Mouse (Mus musculus): ENCODE measurements at regions not wholly inside any gene's neighbourhood (a gene's known extent, or its start where the extent isn't known, plus 50 kb on each side); places are given as distances from the start of the nearest gene placed in this dataset.
A peak's percentile ranks its signal among the peaks of the same experiment; 100 is the strongest.

GRCm38 (mm10) chr3:154513566-154513965, 82.9 kb upstream of the Cryz start:
- Histone ChIP-seq H3K36me3 (no peaks in the 10 kb centered on the region), H3K4me3 (no peak overlapping the region), H3K27me3 (ENCODE audit: insufficient read depth, poor library complexity, severe bottlenecking) (no peaks in the 10 kb centered on the region), H3K4me1 (replicated peaks) (no peaks in the 10 kb centered on the region), H3K27ac (no peak overlapping the region), H3K9me3 (no peaks in the 10 kb centered on the region)
- no peak for DNase-seq (ENCODE audit: low spot score)
- WGBS = 92% methylated on average over 4 of the region's 4 CpGs

- Histone ChIP-seq H3K9me3 (no peaks in the 10 kb centered on the region), H3K4me3 (no peak overlapping the region), H3K27me3 (ENCODE audit: insufficient read depth, poor library complexity, severe bottlenecking) (no peaks in the 10 kb centered on the region), H3K27ac (no peak overlapping the region), H3K36me3 (no peaks in the 10 kb centered on the region), H3K4me1 (replicated peaks) (no peaks in the 10 kb centered on the region)
- WGBS = 90% methylated on average over 3 of the region's 3 CpGs
- DNase-seq (ENCODE audit: low spot score) = no peak
These were observed 86.4 kb upstream of the Cryz start for GRCm38 (mm10) chr3:154510160-154510559.

GRCm38 (mm10) chr3:154509394-154509793, 87.1 kb upstream of the Cryz start:
- Histone ChIP-seq H3K27ac (no peak overlapping the region), H3K36me3 (no peaks in the 10 kb centered on the region), H3K4me1 (replicated peaks) (no peaks in the 10 kb centered on the region), H3K9me3 (no peaks in the 10 kb centered on the region), H3K4me3 (no peak overlapping the region), H3K27me3 (ENCODE audit: insufficient read depth, poor library complexity, severe bottlenecking) (no peaks in the 10 kb centered on the region)
- no peak for DNase-seq (ENCODE audit: low spot score)
- 85% methylated on average over 6 of the region's 6 CpGs for WGBS

DNA sequence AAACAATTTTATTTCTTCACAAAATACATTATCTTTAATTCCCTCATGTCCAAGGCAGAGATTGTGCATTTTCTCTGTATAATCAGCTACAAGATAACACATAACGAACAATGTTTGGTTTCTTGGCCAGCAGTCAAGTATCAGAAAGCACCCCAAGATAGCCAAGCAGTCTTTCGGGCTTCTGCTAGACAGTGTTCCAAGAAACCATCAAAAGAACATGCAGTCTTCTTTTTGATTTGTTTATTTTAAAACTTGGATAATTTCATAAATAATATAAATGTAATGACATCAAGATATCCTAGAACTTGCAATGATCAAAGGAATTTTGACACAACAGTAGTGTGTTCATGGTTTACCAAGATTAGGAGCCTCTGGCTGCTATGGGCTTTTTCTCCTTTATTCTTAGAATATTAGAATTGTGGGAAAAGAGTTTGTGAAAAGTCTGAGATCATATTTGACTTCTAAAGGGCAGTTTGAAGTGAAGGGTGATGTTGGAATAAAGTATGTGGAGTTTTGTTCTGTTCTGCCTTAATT, 103.1 kb upstream of the Cryz start:
- Histone ChIP-seq H3K27me3 (ENCODE audit: insufficient read depth, poor library complexity, severe bottlenecking) (no peaks in the 10 kb centered on the region), H3K4me1 (replicated peaks) (no peaks in the 10 kb centered on the region), H3K27ac (no peak overlapping the region), H3K9me3 (no peaks in the 10 kb centered on the region), H3K36me3 (no peaks in the 10 kb centered on the region), H3K4me3 (no peak overlapping the region)
- 90% methylated on average over 2 of the region's 2 CpGs for WGBS
- DNase-seq (ENCODE audit: low spot score) = no peak

DNA sequence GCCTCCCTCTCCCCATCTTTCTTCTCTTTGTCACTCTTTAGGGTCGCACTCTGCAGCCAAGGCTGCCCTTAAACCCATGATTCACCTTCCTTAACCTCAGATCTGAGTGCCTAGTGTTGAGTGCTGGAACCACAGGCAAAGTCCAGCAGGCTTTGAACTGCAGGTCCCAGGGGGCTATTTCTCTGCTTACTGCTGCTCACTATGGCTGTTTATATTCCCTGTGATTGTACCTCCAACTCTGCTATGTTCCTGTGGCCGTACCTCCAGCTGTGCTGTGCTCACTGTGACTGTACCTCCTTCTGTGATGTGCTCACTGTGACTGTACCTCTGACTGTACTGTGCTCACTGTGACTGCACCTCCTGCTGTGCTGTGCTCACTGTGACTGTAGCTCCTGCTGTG, 124.1 kb upstream of the Cryz start:
- Histone ChIP-seq H3K4me1 (replicated peaks) (peaks cover 6% of the 10 kb centered on the region; the same call in 1 of the 2 replicates), H3K27me3 (ENCODE audit: insufficient read depth, poor library complexity, severe bottlenecking) (no peaks in the 10 kb centered on the region), H3K27ac (no peak overlapping the region), H3K4me3 (no peak overlapping the region), H3K9me3 (0 out of 2 replicates have a peak, but pooled peaks cover 2% of the 10 kb centered on the region), H3K36me3 (no peaks in the 10 kb centered on the region)
- WGBS = 84% methylated on average over 2 of the region's 2 CpGs
- DNase-seq (ENCODE audit: low spot score) = peak; percentile 6

- 0 out of 2 replicates have a peak, but pooled peaks cover 2% of the 10 kb centered on the region for H3K9me3 ChIP-seq
- WGBS = 63% methylated on average over 13 of the region's 13 CpGs
- H3K27me3 ChIP-seq (ENCODE audit: insufficient read depth, poor library complexity, severe bottlenecking) = no peaks in the 10 kb centered on the region
- no peak overlapping the region for H3K27ac ChIP-seq
- H3K36me3 ChIP-seq = no peaks in the 10 kb centered on the region
- no peak for DNase-seq (ENCODE audit: low spot score)
- H3K4me3 ChIP-seq = no peak overlapping the region
- H3K4me1 ChIP-seq (replicated peaks) = peaks cover 6% of the 10 kb centered on the region; the same call in 1 of the 2 replicates
These were observed 128.7 kb upstream of the Cryz start for GRCm38 (mm10) chr3:154467581-154468374.

GRCm38 (mm10) chr3:154458208-154458607, 127.7 kb upstream of the Lhx8 start:
- no peaks in the 10 kb centered on the region for H3K4me1 ChIP-seq (replicated peaks)
- no peaks in the 10 kb centered on the region for H3K27me3 ChIP-seq (ENCODE audit: insufficient read depth, poor library complexity, severe bottlenecking)
- no peak for DNase-seq (ENCODE audit: low spot score)
- no peaks in the 10 kb centered on the region for H3K36me3 ChIP-seq
- no peaks in the 10 kb centered on the region for H3K9me3 ChIP-seq
- H3K27ac ChIP-seq = no peak overlapping the region
- WGBS = 80% methylated on average over 9 of the region's 9 CpGs
- H3K4me3 ChIP-seq = no peak overlapping the region

DNA sequence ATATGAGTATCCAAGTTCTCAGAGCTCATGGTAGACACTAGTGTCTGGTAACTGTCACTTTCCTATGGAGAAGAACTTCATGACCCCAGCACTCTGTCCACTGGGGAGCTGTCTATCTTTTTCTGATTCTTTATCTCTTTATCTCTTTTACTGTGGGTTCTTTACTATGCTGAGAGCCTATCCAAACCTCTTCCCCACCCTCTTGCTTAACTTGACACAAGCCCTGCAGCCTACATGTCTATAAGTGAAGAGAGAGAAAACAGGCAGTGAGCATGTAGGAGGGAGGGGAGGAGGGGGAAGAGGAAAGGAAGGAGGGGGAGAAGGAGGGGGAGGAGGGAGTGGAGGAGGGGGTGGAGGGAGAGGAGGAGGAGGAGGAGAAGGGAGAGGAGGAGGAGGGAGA, 122.6 kb upstream of the Lhx8 start:
- H3K36me3 ChIP-seq = no peaks in the 10 kb centered on the region
- no peaks in the 10 kb centered on the region for H3K4me1 ChIP-seq (replicated peaks)
- no peak overlapping the region for H3K27ac ChIP-seq
- no peak for DNase-seq (ENCODE audit: low spot score)
- no peak overlapping the region for H3K4me3 ChIP-seq
- H3K27me3 ChIP-seq (ENCODE audit: insufficient read depth, poor library complexity, severe bottlenecking) = no peaks in the 10 kb centered on the region
- H3K9me3 ChIP-seq = peaks cover 7% of the 10 kb centered on the region; the same call in 1 of the 2 replicates

DNA sequence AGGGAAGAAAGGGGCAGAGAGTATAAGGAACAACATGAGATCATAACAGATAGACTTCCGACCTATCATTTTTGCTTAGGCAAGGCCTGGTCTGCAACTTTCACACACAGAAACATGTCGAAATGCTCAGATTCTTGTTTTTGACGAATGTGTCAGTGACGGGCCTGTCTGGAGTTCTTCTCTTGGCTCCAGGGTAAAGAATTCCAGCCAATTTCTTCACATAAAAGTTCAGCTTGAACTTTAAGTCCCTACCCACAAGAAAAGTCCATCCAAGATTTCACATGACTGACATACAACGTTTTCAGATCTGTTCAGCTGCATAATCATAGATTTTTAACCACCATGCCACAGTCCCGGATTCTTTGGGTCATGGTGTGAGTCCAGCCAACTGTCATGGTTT, 122.1 kb upstream of the Lhx8 start:
- 88% methylated on average over 6 of the region's 6 CpGs for WGBS
- DNase-seq (ENCODE audit: low spot score) = no peak
- Histone ChIP-seq H3K4me1 (replicated peaks) (no peaks in the 10 kb centered on the region), H3K9me3 (peaks cover 7% of the 10 kb centered on the region; the same call in 1 of the 2 replicates), H3K27ac (no peak overlapping the region), H3K36me3 (no peaks in the 10 kb centered on the region), H3K27me3 (ENCODE audit: insufficient read depth, poor library complexity, severe bottlenecking) (no peaks in the 10 kb centered on the region), H3K4me3 (no peak overlapping the region)

DNA sequence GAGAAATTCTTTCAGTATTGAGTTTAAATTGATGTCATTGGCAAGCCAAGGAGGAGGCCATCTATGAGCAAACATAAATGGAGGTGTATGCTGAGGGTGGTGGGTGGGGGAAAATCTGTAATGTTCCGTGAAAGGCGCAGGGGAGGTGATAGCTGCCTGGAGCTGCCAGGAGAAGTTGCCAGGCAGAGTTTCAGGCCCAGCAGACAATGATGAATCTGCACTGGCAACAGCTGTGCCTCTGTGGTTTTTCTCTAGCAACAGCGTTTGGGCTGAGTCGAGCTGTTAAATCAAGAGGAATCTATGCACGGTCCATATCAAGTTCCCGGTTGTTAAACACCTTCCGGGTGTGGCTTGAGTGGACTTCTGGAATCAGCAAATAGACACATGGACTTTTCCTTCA, 120.7 kb upstream of the Lhx8 start:
- Histone ChIP-seq H3K27me3 (ENCODE audit: insufficient read depth, poor library complexity, severe bottlenecking) (no peaks in the 10 kb centered on the region), H3K4me3 (no peak overlapping the region), H3K9me3 (peaks cover 7% of the 10 kb centered on the region; the same call in 1 of the 2 replicates), H3K36me3 (no peaks in the 10 kb centered on the region), H3K27ac (no peak overlapping the region), H3K4me1 (replicated peaks) (no peaks in the 10 kb centered on the region)
- DNase-seq (ENCODE audit: low spot score) = no peak
- 87% methylated on average over 7 of the region's 7 CpGs for WGBS

DNA sequence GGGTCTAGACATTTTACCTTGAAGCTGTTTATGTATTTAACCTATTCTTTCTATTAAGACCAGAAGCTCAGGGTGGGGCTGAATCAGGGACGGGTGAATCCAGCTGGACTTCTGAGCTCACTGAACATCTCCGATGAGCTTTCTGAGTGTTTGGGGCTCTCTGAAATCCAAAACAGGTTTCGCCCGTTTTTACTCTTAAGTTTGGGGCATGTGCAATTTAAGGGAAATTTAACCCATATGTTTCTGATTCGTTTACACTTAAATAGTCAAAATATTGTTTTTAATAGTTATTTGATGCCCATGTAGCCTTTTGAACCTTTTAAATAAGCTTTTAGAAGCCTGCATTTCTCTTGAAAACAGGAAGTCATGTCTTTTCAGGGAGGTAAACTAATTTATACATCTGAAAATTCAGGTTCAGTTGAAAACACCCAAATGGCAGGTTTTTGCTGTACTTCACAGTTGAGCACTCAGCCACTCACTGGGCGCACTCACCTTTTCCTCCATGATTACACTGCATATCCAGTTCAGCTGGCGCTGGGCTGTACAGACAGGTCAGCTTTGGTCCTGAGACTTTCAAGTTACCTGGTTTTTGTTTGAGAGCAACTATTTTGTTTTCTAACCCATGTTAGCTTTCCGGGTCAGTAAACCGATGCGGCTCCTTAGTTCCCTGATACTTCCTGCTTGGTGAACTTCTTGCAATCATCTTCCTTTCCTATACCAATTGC, 113.1 kb upstream of the Lhx8 start:
- DNase-seq (ENCODE audit: low spot score) = no peak
- H3K4me3 ChIP-seq = no peak overlapping the region
- H3K36me3 ChIP-seq = no peaks in the 10 kb centered on the region
- 83% methylated on average over 10 of the region's 10 CpGs for WGBS
- no peaks in the 10 kb centered on the region; the same call in 1 of the 2 replicates for H3K9me3 ChIP-seq
- no peak overlapping the region for H3K27ac ChIP-seq
- no peaks in the 10 kb centered on the region for H3K4me1 ChIP-seq (replicated peaks)
- H3K27me3 ChIP-seq (ENCODE audit: insufficient read depth, poor library complexity, severe bottlenecking) = no peaks in the 10 kb centered on the region

GRCm38 (mm10) chr3:154441454-154441853, 111.0 kb upstream of the Lhx8 start:
- Histone ChIP-seq H3K27me3 (ENCODE audit: insufficient read depth, poor library complexity, severe bottlenecking) (no peaks in the 10 kb centered on the region), H3K36me3 (no peaks in the 10 kb centered on the region), H3K9me3 (peaks cover 4% of the 10 kb centered on the region; the same call in 1 of the 2 replicates), H3K27ac (no peak overlapping the region), H3K4me1 (replicated peaks) (no peaks in the 10 kb centered on the region), H3K4me3 (no peak overlapping the region)
- no peak for DNase-seq (ENCODE audit: low spot score)

DNA sequence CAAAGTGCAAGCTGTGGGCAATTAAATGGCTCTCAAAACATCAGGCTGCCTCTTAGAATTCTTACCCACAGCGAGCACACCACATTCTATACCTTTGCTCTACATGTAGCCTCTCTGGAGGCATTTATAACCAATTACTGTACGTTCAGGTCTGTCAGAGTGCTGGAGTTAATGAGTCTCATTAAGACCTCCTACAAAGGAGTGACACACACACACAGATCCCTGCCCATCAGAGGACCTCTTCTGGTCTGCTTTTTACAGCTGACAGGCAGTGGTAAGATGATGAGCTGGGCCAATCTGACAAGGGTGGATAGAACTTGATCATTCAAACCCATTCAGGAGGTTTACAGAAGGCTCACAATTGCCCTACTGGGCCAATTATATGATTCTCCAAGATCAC, 110.4 kb upstream of the Lhx8 start:
- Histone ChIP-seq H3K27ac (no peak overlapping the region), H3K27me3 (ENCODE audit: insufficient read depth, poor library complexity, severe bottlenecking) (no peaks in the 10 kb centered on the region), H3K4me3 (no peak overlapping the region), H3K36me3 (no peaks in the 10 kb centered on the region), H3K9me3 (0 out of 2 replicates have a peak, but pooled peaks cover 5% of the 10 kb centered on the region), H3K4me1 (replicated peaks) (no peaks in the 10 kb centered on the region)
- DNase-seq (ENCODE audit: low spot score) = no peak
- WGBS = 70% methylated on average over 2 of the region's 2 CpGs

Measured in hindbrain, embryonic 10.5 days (tissue).